Mouse (Mus musculus) CD4-positive, CD25-positive, alpha-beta regulatory T cell (primary cell): Measurements from ENCODE around the gene Ccdc183. TPM values are rescaled to one million over a fixed set of nuclear protein-coding genes. Genes with fewer than 3 reads are reported as not detected.

Experiments used
- polyA plus RNA-seq: library from polyadenylated mRNA; unstranded; fragments of 100-300 nt; shearing (Covaris generic); gene quantifications from one replicate; pipeline ENCODE4 v1.2.1, GENCODE M21; 2017

Ccdc183 gene
- polyA plus RNA-seq: not detected

GRCm38 (mm10) chr2:25617578-25617977, at the start of gene Ccdc183:
Ccdc183 (minus strand) TSS chr2:25617678.

DNA sequence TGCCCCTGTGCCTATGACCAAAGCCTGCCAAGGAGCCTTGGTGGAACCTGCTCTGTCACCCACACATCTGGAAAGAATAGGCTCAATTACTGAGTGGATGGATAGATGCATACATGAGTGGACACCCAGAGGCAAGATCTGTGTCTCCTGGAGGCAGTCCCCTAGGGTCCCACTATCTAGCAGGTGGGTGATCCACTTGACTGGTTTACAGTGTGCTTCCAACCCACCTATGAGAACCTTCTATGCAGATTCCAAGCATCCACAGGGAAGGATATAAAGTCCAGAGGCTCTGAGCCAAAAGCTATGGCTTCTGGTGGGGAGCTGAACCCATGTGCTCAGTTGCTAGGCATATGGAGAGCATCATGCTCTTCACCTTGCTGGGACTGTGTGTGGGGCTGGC, 40.2 kb upstream of the Ccdc183 start, which contains the start of gene Lcn5:
Gene Lcn5 (plus strand): TSS at position 301 of the 400 bp plus-strand sequence.

DNA sequence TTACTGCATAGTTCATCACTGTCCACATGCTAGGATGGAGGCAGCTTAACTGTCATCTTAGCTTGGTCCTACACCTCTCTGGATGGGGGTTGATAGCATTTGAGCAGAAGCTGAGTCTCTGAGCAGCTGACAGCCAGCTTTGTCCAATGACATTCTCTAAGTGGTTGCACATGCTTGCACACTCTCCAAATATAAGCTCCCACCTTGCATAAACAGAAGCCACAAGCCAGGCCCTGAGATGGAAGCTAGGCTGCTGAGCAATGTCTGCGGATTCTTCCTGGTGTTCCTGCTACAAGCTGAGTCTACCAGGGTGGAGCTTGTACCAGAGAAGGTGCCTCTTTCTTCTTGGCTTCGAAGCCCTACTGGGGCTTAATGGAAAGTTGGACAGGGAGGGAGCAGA, 35.4 kb upstream of the Ccdc183 start, which contains the start of gene Lcn8:
Gene Lcn8 (plus strand): TSS at position 219 of the 400 bp plus-strand sequence.

GRCm38 (mm10) chr2:25627811-25628210, 10.3 kb upstream of the Ccdc183 start, which contains the start of gene Fcna:
Fcna (minus strand) TSS chr2:25628030.

GRCm38 (mm10) chr2:25621229-25622200, 4.0 kb upstream of the Ccdc183 start, which contains the start of gene Tmem141:
Tmem141 (minus strand) TSS chr2:25622005.

GRCm38 (mm10) chr2:25607761-25608622, 9.5 kb downstream of the Ccdc183 start, which contains the start of gene Rabl6:
Rabl6 (minus strand) TSS chr2:25608521.

GRCm38 (mm10) chr2:25581294-25581864, 36.1 kb downstream of the Ccdc183 start, which contains the start of gene Ajm1:
Ajm1 (minus strand) TSS chr2:25581757.

GRCm38 (mm10) chr2:25574579-25575431, 42.7 kb downstream of the Ccdc183 start, which contains the start of the genes Mamdc4 and Phpt1:
Mamdc4 (minus strand) TSS chr2:25574845.
Phpt1 (minus strand) TSS chr2:25575224.

Other genes with a start within 250 kb of the Ccdc183 start
- gene Sapcd2, start 245.4 kb downstream of the Ccdc183 start, polyA plus RNA-seq: 0.87 TPM
- not detected for gene Entpd2, start 221.8 kb downstream of the Ccdc183 start, polyA plus RNA-seq
- gene Npdc1, start 218.3 kb downstream of the Ccdc183 start, polyA plus RNA-seq: 0.96 TPM
- 5.3 TPM for gene Fut7, start 194.4 kb downstream of the Ccdc183 start, polyA plus RNA-seq
- 74.7 TPM for gene Abca2, start 189.0 kb downstream of the Ccdc183 start, polyA plus RNA-seq
- 3.2 TPM for gene Clic3, start 160.8 kb downstream of the Ccdc183 start, polyA plus RNA-seq
- gene Paxx, start 156.6 kb downstream of the Ccdc183 start, polyA plus RNA-seq: 112 TPM
- not detected for gene Ptgds, start 147.6 kb downstream of the Ccdc183 start, polyA plus RNA-seq
- not detected for gene Lcn12, start 123.8 kb downstream of the Ccdc183 start, polyA plus RNA-seq
- gene Fbxw5, start 116.9 kb downstream of the Ccdc183 start, polyA plus RNA-seq: 110 TPM
- 9.6 TPM for gene C8g, start 116.0 kb downstream of the Ccdc183 start, polyA plus RNA-seq
- gene Traf2, start 70.7 kb downstream of the Ccdc183 start, polyA plus RNA-seq: 80.4 TPM
- 341 TPM for gene Edf1, start 59.8 kb downstream of the Ccdc183 start, polyA plus RNA-seq
- gene Mamdc4, start 42.8 kb downstream of the Ccdc183 start, polyA plus RNA-seq: 1.4 TPM
- 72.2 TPM for gene Phpt1, start 42.5 kb downstream of the Ccdc183 start, polyA plus RNA-seq
- gene Ajm1, start 35.9 kb downstream of the Ccdc183 start, polyA plus RNA-seq: 0.20 TPM
- 51.6 TPM for gene Rabl6, start 9.2 kb downstream of the Ccdc183 start, polyA plus RNA-seq
- gene Tmem141, start 4.3 kb upstream of the Ccdc183 start, polyA plus RNA-seq: 1.1 TPM
- 2.9 TPM for gene Fcna, start 10.4 kb upstream of the Ccdc183 start, polyA plus RNA-seq
- gene Lcn8, start 35.4 kb upstream of the Ccdc183 start, polyA plus RNA-seq: not detected
- gene Lcn5, start 40.3 kb upstream of the Ccdc183 start, polyA plus RNA-seq: not detected
- not detected for gene Lcn6, start 59.1 kb upstream of the Ccdc183 start, polyA plus RNA-seq
- gene Lcn10, start 65.0 kb upstream of the Ccdc183 start, polyA plus RNA-seq: 0.22 TPM
- gene Obp2a, start 82.4 kb upstream of the Ccdc183 start, polyA plus RNA-seq: not detected
- 177 TPM for gene Bmyc, start 89.1 kb upstream of the Ccdc183 start, polyA plus RNA-seq
- not detected for gene Obp2b, start 119.3 kb upstream of the Ccdc183 start, polyA plus RNA-seq
- not detected for gene Lcn3, start 147.9 kb upstream of the Ccdc183 start, polyA plus RNA-seq
- gene Lcn11, start 159.3 kb upstream of the Ccdc183 start, polyA plus RNA-seq: not detected
- not detected for gene Gm13539, start 164.6 kb upstream of the Ccdc183 start, polyA plus RNA-seq
- gene Glt6d1, start 198.2 kb upstream of the Ccdc183 start, polyA plus RNA-seq: not detected
- not detected for gene Lcn9, start 205.5 kb upstream of the Ccdc183 start, polyA plus RNA-seq
- gene Sohlh1, start 229.6 kb upstream of the Ccdc183 start, polyA plus RNA-seq: not detected
- gene Kcnt1, start 246.1 kb upstream of the Ccdc183 start, polyA plus RNA-seq: 0.12 TPM